Mouse (Mus musculus) kidney, adult 2 months (tissue): ENCODE results near the gene Dapk1. TPM values are rescaled to one million over a fixed set of nuclear protein-coding genes. Genes with fewer than 3 reads are reported as not detected.
"Not testable (repeated sequence)": the region's sequence is repeated elsewhere in the genome, so short reads cannot be mapped to it uniquely, and the experiment has no call there.

Experiments used
- DNase-seq: peaks from one replicate; pipeline ENCODE4 v3.0.0; 2021
- H3K27ac ChIP-seq: fragments of 200-500 bp; 2 replicates; pipeline ENCODE4 v1.5.1; 2012; ENCODE audit warnings: low read depth, low read length, control low read depth, inconsistent platforms; ENCODE audit not compliant: insufficient read depth
- H3K27me3 ChIP-seq: fragments of 200-500 bp; replicated peaks from 2 replicates; pipeline ENCODE4 v1.6.1; 2012; ENCODE audit warnings: mild to moderate bottlenecking, moderate library complexity, low read length, inconsistent platforms; ENCODE audit not compliant: control insufficient read depth, insufficient read depth
- H3K36me3 ChIP-seq: fragments of 200-500 bp; 2 replicates; pipeline ENCODE4 v1.6.1; 2012; ENCODE audit warnings: mild to moderate bottlenecking, moderate library complexity, low read length, inconsistent platforms; ENCODE audit not compliant: control insufficient read depth, insufficient read depth
- H3K4me1 ChIP-seq: fragments of 200-500 bp; 2 replicates; pipeline ENCODE4 v1.6.1; 2011; ENCODE audit warnings: low read length; ENCODE audit not compliant: control insufficient read depth, insufficient read depth
- H3K4me3 ChIP-seq: fragments of 200-500 bp; 2 replicates; pipeline ENCODE4 v1.5.1; 2011; ENCODE audit warnings: mild to moderate bottlenecking, low read depth, low read length, control low read depth; ENCODE audit not compliant: insufficient read depth
- CTCF ChIP-seq: fragments of 200-500 bp; conservative IDR thresholded peaks from 2 replicates; pipeline ENCODE4 v1.5.1; 2011; ENCODE audit warnings: low read depth, mild to moderate bottlenecking, control low read depth, low read length, moderate library complexity, mixed read lengths; ENCODE audit not compliant: insufficient read depth, insufficient read length
- POLR2A ChIP-seq: fragments of 200-500 bp; IDR thresholded peaks from one replicate; pipeline ENCODE4 v1.6.1; 2011; ENCODE audit warnings: low read depth, low read length, control low read depth
- WGBS: fragments of 180-500 bp; shearing (Covaris S2); methylation state at CpG from one replicate; pipeline ENCODE4 v1.1.7; 2018; 5-methylcytosine and 5-hydroxymethylcytosine counted together
- polyA plus RNA-seq: library from polyadenylated mRNA; depleted of rRNA; stranded (reverse); fragments of >200 nt; gene quantifications from 2 replicates; pipeline ENCODE4 v1.2.3, GENCODE M21; 2012

Dapk1 gene
- polyA plus RNA-seq, 1 experiment = 39.5 TPM

GRCm38 (mm10) chr13:60607411-60607810, 5.7 kb downstream of the Dapk1 start:
- H3K27me3 ChIP-seq = no peaks in the 10 kb centered on the region
- peak; percentile 43 for DNase-seq
- H3K4me1 ChIP-seq = peaks cover 13% of the 10 kb centered on the region
- no peaks in the 10 kb centered on the region for H3K36me3 ChIP-seq
- H3K27ac ChIP-seq = peak overlapping the region; percentile 33; the same call in 1 of the 2 replicates
- H3K4me3 ChIP-seq = no peak overlapping the region
- no peak for TF ChIP-seq POLR2A
- no peak for TF ChIP-seq CTCF
- WGBS = 39% methylated on average over 8 of the region's 8 CpGs

DNA sequence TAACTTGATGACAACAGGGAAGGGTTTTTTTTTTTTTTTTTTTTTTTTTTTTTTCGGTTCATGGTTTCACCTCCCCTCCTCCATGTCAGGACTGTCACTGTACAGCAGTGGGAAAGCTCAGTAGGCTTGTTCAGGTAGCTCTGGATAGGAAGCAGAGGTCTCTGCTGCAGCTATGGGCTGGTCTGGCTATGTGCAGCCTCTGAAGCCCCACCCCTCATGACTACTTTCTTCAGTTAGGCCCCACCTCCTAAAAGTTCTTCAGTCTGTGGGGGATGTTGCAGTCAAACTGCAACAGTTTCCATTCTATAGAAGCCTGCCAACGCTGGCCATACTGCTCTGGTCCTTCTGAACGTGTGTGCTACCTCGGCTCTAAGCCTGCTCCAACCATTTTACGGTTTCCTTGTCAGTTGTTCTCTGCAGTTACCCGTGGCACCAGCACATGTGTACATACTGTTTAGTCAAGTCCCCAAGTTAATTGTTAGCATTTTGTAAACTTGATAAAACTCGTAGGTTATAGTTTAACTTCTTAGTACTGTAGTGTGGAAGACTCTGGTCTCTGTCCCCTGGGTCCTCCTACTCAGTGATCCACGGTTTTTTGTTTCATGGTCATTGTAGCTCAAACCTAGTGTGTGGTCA, 6.8 kb downstream of the Dapk1 start:
- no peak overlapping the region for H3K4me3 ChIP-seq

DNA sequence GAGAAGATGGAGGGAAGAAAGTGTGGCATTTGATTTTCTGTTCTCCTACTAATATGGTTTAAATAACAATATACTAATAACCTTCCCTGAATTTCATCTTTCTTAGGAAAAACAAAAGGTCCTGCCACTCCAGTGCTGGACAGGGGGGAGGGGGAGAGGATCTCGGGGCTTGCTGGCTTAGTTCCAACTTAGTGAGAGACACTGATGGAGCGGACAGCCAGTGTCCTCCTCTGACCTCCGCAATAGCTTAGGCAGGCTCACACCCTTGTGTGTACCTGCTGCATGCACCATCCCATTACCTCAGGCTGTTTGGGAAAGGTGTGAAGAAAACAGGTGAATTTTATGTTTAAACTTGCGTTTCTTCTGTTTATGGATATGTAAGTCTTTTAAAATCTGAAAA, 7.5 kb downstream of the Dapk1 start:
- no peak overlapping the region for H3K27ac ChIP-seq
- no peaks in the 10 kb centered on the region for H3K36me3 ChIP-seq
- H3K27me3 ChIP-seq = no peaks in the 10 kb centered on the region
- H3K4me3 ChIP-seq = no peak overlapping the region
- H3K4me1 ChIP-seq = peaks cover 13% of the 10 kb centered on the region
- DNase-seq = no peak
- 45% methylated on average over 4 of the region's 4 CpGs for WGBS
- TF ChIP-seq CTCF (no peak), POLR2A (no peak)

More for the DNA sequence above, 6.8 kb downstream of the Dapk1 start:
- peak; percentile 74 for DNase-seq
- peak overlapping the region; percentile 58 for H3K27ac ChIP-seq
- TF ChIP-seq CTCF (no peak), POLR2A (no peak)
- peaks cover 13% of the 10 kb centered on the region for H3K4me1 ChIP-seq
- no peaks in the 10 kb centered on the region for H3K36me3 ChIP-seq
- H3K27me3 ChIP-seq = no peaks in the 10 kb centered on the region
- 34% methylated on average over 8 of the region's 8 CpGs for WGBS

GRCm38 (mm10) chr13:60610558-60610957, 8.8 kb downstream of the Dapk1 start:
- Histone ChIP-seq H3K27me3 (no peaks in the 10 kb centered on the region), H3K36me3 (no peaks in the 10 kb centered on the region), H3K27ac (no peak overlapping the region), H3K4me3 (no peak overlapping the region), H3K4me1 (peaks cover 13% of the 10 kb centered on the region)
- WGBS = 72% methylated on average over 6 of the region's 6 CpGs
- TF ChIP-seq CTCF (no peak), POLR2A (no peak)
- DNase-seq = no peak

- not testable (repeated sequence) for H3K27me3 ChIP-seq, H3K4me3 ChIP-seq, H3K36me3 ChIP-seq, DNase-seq, H3K27ac ChIP-seq
- WGBS = 85% methylated on average over 6 of the region's 6 CpGs
- H3K4me1 ChIP-seq = peaks cover 13% of the 10 kb centered on the region
Observed at GRCm38 (mm10) chr13:60610971-60611370, 9.2 kb downstream of the Dapk1 start.

DNA sequence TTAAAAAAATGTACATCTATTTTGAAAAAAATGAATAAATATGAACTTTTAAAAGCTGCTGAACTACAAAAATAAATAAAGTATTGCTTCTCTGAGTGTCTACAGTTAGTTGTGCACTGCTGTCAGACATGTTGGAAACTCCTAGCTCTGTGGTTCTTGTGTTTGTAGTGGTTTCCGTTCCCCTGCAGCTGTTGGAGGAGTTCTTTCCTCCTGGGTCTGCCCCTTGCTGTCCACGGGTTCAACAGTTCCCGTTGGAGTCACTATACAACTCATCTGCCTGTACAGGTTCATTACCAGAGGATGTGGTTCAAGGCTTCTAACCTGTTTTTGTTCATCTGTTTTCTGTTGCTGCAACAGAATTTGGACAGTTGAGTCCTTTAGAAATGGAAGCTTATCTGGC, 10.4 kb downstream of the Dapk1 start:
- H3K4me3 ChIP-seq = no peak overlapping the region
- TF ChIP-seq CTCF = no peak
- no peak for TF ChIP-seq POLR2A
- 57% methylated on average over 3 of the region's 3 CpGs for WGBS
- no peak for DNase-seq
- no peaks in the 10 kb centered on the region for H3K36me3 ChIP-seq
- H3K27me3 ChIP-seq = no peaks in the 10 kb centered on the region
- no peak overlapping the region for H3K27ac ChIP-seq
- peaks cover 11% of the 10 kb centered on the region for H3K4me1 ChIP-seq

- Histone ChIP-seq H3K4me1 (peaks cover 3% of the 10 kb centered on the region; the same call in 1 of the 2 replicates), H3K36me3 (no peaks in the 10 kb centered on the region), H3K27ac (no peak overlapping the region), H3K4me3 (no peak overlapping the region), H3K27me3 (no peaks in the 10 kb centered on the region)
- DNase-seq = peak; percentile 36
- TF ChIP-seq CTCF (no peak), POLR2A (no peak)
- WGBS = 74% methylated on average over 8 of the region's 8 CpGs
Observed at GRCm38 (mm10) chr13:60614154-60614553, 12.4 kb downstream of the Dapk1 start.
